Mouse (Mus musculus) adrenal gland, adult 2 months (tissue): ENCODE results near the gene Ndufa13. TPM values are rescaled to one million over a fixed set of nuclear protein-coding genes. Genes with fewer than 3 reads are reported as not detected.

Experiments used
- polyA plus RNA-seq: library from polyadenylated mRNA; depleted of rRNA; stranded (reverse); fragments of >200 nt; gene quantifications from 2 replicates; pipeline ENCODE4 v1.2.3, GENCODE M21; 2012; rRNA removed
- total RNA-seq, 2 experiments: library from RNA; stranded (reverse); gene quantifications; 2 replicates each; pipeline ENCODE4 v1.2.3; 2021

Gene Ndufa13
- total and polyA plus RNA-seq, 3 experiments: 83.3 to 215 (median 160) TPM

Other genes with a start within 250 kb of the Ndufa13 start
- gene Zfp964, start 248.1 kb downstream of the Ndufa13 start, total RNA-seq: 1 to 10 TPM; 2.0 to 2.9 TPM
- 0.18 and 0.21 TPM in 2 replicates for gene Zfp964, start 248.1 kb downstream of the Ndufa13 start, polyA plus RNA-seq
- gene Zfp869, start 191.8 kb downstream of the Ndufa13 start, total RNA-seq: 10 to 100 TPM; 22.3 to 25.3 TPM
- 0.27 and 0.48 TPM in 2 replicates for gene Zfp869, start 191.8 kb downstream of the Ndufa13 start, polyA plus RNA-seq
- 1 to 10 TPM; 2.6 to 5.0 TPM for gene Zfp963, start 152.6 kb downstream of the Ndufa13 start, total RNA-seq
- gene Zfp963, start 152.6 kb downstream of the Ndufa13 start, polyA plus RNA-seq: 0.51 and 1.3 TPM in 2 replicates
- gene Gm20422, start 127.7 kb downstream of the Ndufa13 start, total RNA-seq: 1 to 10 TPM in 1 of 2 experiments, not detected in 1; 2.3 TPM
- gene Gm20422, start 127.7 kb downstream of the Ndufa13 start, polyA plus RNA-seq: 0.25 and 0.33 TPM in 2 replicates
- gene Atp13a1, start 111.4 kb downstream of the Ndufa13 start, total RNA-seq: 10 to 100 TPM; 40.8 to 43.4 TPM
- gene Atp13a1, start 111.4 kb downstream of the Ndufa13 start, polyA plus RNA-seq: 93.0 and 110 TPM in 2 replicates
- gene Zfp866, start 111.4 kb downstream of the Ndufa13 start, total RNA-seq: 10 to 100 TPM; 19.5 to 21.4 TPM
- gene Zfp866, start 111.4 kb downstream of the Ndufa13 start, polyA plus RNA-seq: 3.4 and 3.5 TPM in 2 replicates
- 10 to 100 TPM; 13.5 to 13.6 TPM for gene Gmip, start 93.9 kb downstream of the Ndufa13 start, total RNA-seq
- 30.3 and 36.6 TPM in 2 replicates for gene Gmip, start 93.9 kb downstream of the Ndufa13 start, polyA plus RNA-seq
- gene Lpar2, start 80.1 kb downstream of the Ndufa13 start, total RNA-seq: 1 to 10 TPM; 1.2 to 2.9 TPM
- 2.0 and 2.5 TPM in 2 replicates for gene Lpar2, start 80.1 kb downstream of the Ndufa13 start, polyA plus RNA-seq
- under 1 TPM; 0.38 to 0.69 TPM for gene Pbx4, start 70.1 kb downstream of the Ndufa13 start, total RNA-seq
- 5.5 and 5.8 TPM in 2 replicates for gene Pbx4, start 70.1 kb downstream of the Ndufa13 start, polyA plus RNA-seq
- under 1 TPM; 0.07 to 0.09 TPM for gene Cilp2, start 14.9 kb downstream of the Ndufa13 start, total RNA-seq
- gene Cilp2, start 14.9 kb downstream of the Ndufa13 start, polyA plus RNA-seq: 0.39 and 1.1 TPM in 2 replicates
- under 1 TPM; 0.35 to 0.66 TPM for gene Tssk6, start 374 bp downstream of the Ndufa13 start, total RNA-seq
- gene Tssk6, start 374 bp downstream of the Ndufa13 start, polyA plus RNA-seq: 1.3 and 2.0 TPM in 2 replicates
- 1 to 10 TPM; 1.9 to 4.2 TPM for gene Yjefn3, start 154 bp upstream of the Ndufa13 start, total RNA-seq
- 6.6 and 10.8 TPM in 2 replicates for gene Yjefn3, start 154 bp upstream of the Ndufa13 start, polyA plus RNA-seq
- gene Gatad2a, start 93.8 kb upstream of the Ndufa13 start, total RNA-seq: 100 to 1,000 TPM; 102 to 116 TPM
- 92.3 and 105 TPM in 2 replicates for gene Gatad2a, start 93.8 kb upstream of the Ndufa13 start, polyA plus RNA-seq
- 10 to 100 TPM; 51.1 to 53.3 TPM for gene Mau2, start 140.2 kb upstream of the Ndufa13 start, total RNA-seq
- 98.2 and 114 TPM in 2 replicates for gene Mau2, start 140.2 kb upstream of the Ndufa13 start, polyA plus RNA-seq
- gene Sugp1, start 140.3 kb upstream of the Ndufa13 start, total RNA-seq: 10 to 100 TPM; 28.7 to 32.8 TPM
- gene Sugp1, start 140.3 kb upstream of the Ndufa13 start, polyA plus RNA-seq: 6.6 and 7.5 TPM in 2 replicates
- gene Tm6sf2, start 170.4 kb upstream of the Ndufa13 start, total RNA-seq: 1 to 10 TPM in 1 of 2 experiments, under 1 TPM in 1; 0.86 to 1.6 TPM
- gene Tm6sf2, start 170.4 kb upstream of the Ndufa13 start, polyA plus RNA-seq: 3.2 and 4.1 TPM in 2 replicates
- gene Hapln4, start 180.9 kb upstream of the Ndufa13 start, total RNA-seq: under 1 TPM; 0.43 to 0.59 TPM
- gene Hapln4, start 180.9 kb upstream of the Ndufa13 start, polyA plus RNA-seq: 0.20 and 0.33 TPM in 2 replicates
- gene Ncan, start 218.3 kb upstream of the Ndufa13 start, total RNA-seq: under 1 TPM; 0.24 to 0.26 TPM
- 0.89 and 1.3 TPM in 2 replicates for gene Ncan, start 218.3 kb upstream of the Ndufa13 start, polyA plus RNA-seq
- gene Nr2c2ap, start 228.8 kb upstream of the Ndufa13 start, total RNA-seq: 10 to 100 TPM; 19.1 to 20.0 TPM
- gene Nr2c2ap, start 228.8 kb upstream of the Ndufa13 start, polyA plus RNA-seq: 11.9 and 12.4 TPM in 2 replicates
- 10 to 100 TPM; 15.4 to 18.0 TPM for gene Rfxank, start 236.6 kb upstream of the Ndufa13 start, total RNA-seq
- gene Rfxank, start 236.6 kb upstream of the Ndufa13 start, polyA plus RNA-seq: 13.6 and 16.6 TPM in 2 replicates
- 10 to 100 TPM; 57.1 to 57.8 TPM for gene Borcs8, start 236.9 kb upstream of the Ndufa13 start, total RNA-seq
- gene Borcs8, start 236.9 kb upstream of the Ndufa13 start, polyA plus RNA-seq: 70.4 and 84.8 TPM in 2 replicates
- under 1 TPM; 0.45 to 0.63 TPM for gene Mef2b, start 237.2 kb upstream of the Ndufa13 start, total RNA-seq
- 1.5 and 2.2 TPM in 2 replicates for gene Mef2b, start 237.2 kb upstream of the Ndufa13 start, polyA plus RNA-seq